Mouse (Mus musculus) forebrain, postnatal 0 days (tissue): Measurements from ENCODE around the gene Trp63. TPM values are rescaled to one million over a fixed set of nuclear protein-coding genes. Genes with fewer than 3 reads are reported as not detected.

Source experiments
- ATAC-seq: fragments of 200-750 bp; cut with Nextera tagmentation; 2 replicates; pipeline ENCODE4 v1.8.0; 2017; ENCODE audit warnings: mild to moderate bottlenecking, moderate library complexity
- DNase-seq: peaks from one replicate; pipeline ENCODE4 v3.0.0-alpha.2; 2015
- H3K27ac ChIP-seq: fragments of 300-500 bp; sonication (generic); 2 replicates; pipeline ENCODE4 v1.5.1; 2014; ENCODE audit warnings: low read depth, mild to moderate bottlenecking, antibody characterized with exemption, low read length, moderate library complexity, mixed read lengths
- H3K27me3 ChIP-seq: fragments of 300-500 bp; sonication (generic); 2 replicates; pipeline ENCODE4 v1.6.1; 2014; ENCODE audit warnings: mild to moderate bottlenecking, low read length, mixed read lengths; ENCODE audit not compliant: insufficient read depth
- H3K36me3 ChIP-seq: fragments of 300-500 bp; sonication (generic); 2 replicates; pipeline ENCODE4 v1.6.1; 2014; ENCODE audit warnings: mild to moderate bottlenecking, moderate library complexity; ENCODE audit not compliant: insufficient read depth
- H3K4me1 ChIP-seq: fragments of 300-500 bp; sonication (generic); 2 replicates; pipeline ENCODE4 v1.6.1; 2014; ENCODE audit warnings: antibody characterized with exemption; ENCODE audit not compliant: insufficient read depth
- H3K4me2 ChIP-seq: fragments of 300-500 bp; sonication (generic); 2 replicates; pipeline ENCODE4 v1.6.1; 2014; ENCODE audit warnings: low read depth, mild to moderate bottlenecking, moderate library complexity
- H3K4me3 ChIP-seq: fragments of 300-500 bp; sonication (generic); 2 replicates; pipeline ENCODE4 v1.5.1; 2014; ENCODE audit warnings: low read depth, low read length, mixed read lengths
- H3K9ac ChIP-seq: fragments of 300-500 bp; sonication (generic); 2 replicates; pipeline ENCODE4 v1.6.1; 2014; ENCODE audit warnings: mild to moderate bottlenecking
- H3K9me3 ChIP-seq: fragments of 300-500 bp; sonication (generic); 2 replicates; pipeline ENCODE4 v1.6.1; 2016; ENCODE audit warnings: low read length
- CTCF ChIP-seq: sonication (generic); IDR thresholded peaks from 2 replicates; pipeline ENCODE4 v1.5.1; 2016; ENCODE audit warnings: antibody characterized with exemption, control low read depth, low read depth
- WGBS: fragments of 180-500 bp; shearing (Covaris S2); extraction: QIAGEN DNeasy Blood & Tissue Kit; methylation state at CpG from one replicate; pipeline ENCODE4 v1.1.7; 2014; 5-methylcytosine and 5-hydroxymethylcytosine counted together
- polyA plus RNA-seq: library from polyadenylated mRNA; unstranded; fragments of >200 nt; fragmentation: Nextera tagmentation; extraction: Ambion mirVana; gene quantifications from 2 replicates; pipeline ENCODE4 v1.2.1, GENCODE M21; 2015
- total RNA-seq: library from RNA; depleted of rRNA; stranded (reverse); fragments of >200 nt; gene quantifications from 2 replicates; pipeline ENCODE4 v1.2.3, GENCODE M21; 2014

Trp63 gene
- total and polyA plus RNA-seq, 2 experiments from 2014 or later: 0.14 to 0.23 TPM

DNA sequence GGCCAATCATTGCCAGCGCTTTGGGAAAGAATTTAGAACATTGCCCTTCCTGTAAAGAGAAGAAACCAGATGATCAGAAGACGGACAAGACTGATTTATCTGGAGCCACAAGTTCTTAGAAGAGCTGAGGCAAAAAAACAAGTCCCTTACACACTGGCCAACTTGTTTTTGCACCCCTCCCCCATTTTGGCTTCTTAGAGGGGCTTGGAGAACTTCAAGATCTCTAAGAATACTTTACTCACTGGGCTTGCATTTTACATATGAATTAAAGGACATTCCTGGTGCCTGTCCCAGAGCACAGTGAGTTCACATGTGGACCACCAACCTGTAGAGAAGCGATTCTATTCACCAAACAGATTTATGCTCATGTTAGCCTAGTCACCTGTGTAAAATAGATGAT lies 53.3 kb downstream of the Trp63 start:
- DNase-seq (peak; percentile 16), ATAC-seq (no peak)
- Histone ChIP-seq H3K27ac (no peak overlapping the region), H3K4me2 (no peak overlapping the region), H3K36me3 (no peaks in the 10 kb centered on the region), H3K9ac (no peak overlapping the region), H3K4me3 (no peak overlapping the region), H3K4me1 (peaks cover 3% of the 10 kb centered on the region; the same call in 1 of the 2 replicates), H3K27me3 (no peaks in the 10 kb centered on the region), H3K9me3 (no peaks in the 10 kb centered on the region)
- no peak for TF ChIP-seq CTCF
- WGBS: 42% methylated on average over 3 of the region's 3 CpGs

DNA sequence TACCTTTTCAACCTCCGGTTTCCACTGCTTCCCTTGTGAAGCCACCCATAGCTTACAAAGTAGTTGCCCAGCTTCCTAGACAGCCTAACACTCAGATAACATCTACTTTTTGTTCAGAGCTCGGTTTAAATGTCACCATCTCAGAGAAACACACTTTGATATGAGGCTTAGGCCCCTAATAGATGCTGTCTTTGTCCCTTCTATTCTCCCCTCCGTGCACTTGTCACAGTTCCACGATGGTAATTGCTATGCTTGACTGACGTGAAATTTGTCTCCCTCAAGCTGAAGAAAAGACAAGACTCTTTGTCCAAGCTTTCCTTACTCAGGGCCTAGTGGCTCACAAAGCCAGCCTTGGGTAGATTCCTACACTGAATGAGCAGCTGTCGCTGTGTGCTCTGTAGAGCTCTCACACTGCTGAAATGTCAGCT lies 54.1 kb downstream of the Trp63 start:
- 10% methylated on average over 6 of the region's 6 CpGs for WGBS
- no peaks in the 10 kb centered on the region for H3K9me3 ChIP-seq
- DNase-seq: peak; percentile 30
- H3K27me3 ChIP-seq: no peaks in the 10 kb centered on the region
- TF ChIP-seq CTCF: no peak
- H3K4me3 ChIP-seq: no peak overlapping the region
- peak; percentile 81 for ATAC-seq
- no peaks in the 10 kb centered on the region for H3K36me3 ChIP-seq
- peak overlapping the region; percentile 50; the same call in 1 of the 2 replicates for H3K27ac ChIP-seq
- no peak overlapping the region for H3K4me2 ChIP-seq
- no peak overlapping the region for H3K9ac ChIP-seq
- peaks cover 3% of the 10 kb centered on the region; the same call in 1 of the 2 replicates for H3K4me1 ChIP-seq

DNA sequence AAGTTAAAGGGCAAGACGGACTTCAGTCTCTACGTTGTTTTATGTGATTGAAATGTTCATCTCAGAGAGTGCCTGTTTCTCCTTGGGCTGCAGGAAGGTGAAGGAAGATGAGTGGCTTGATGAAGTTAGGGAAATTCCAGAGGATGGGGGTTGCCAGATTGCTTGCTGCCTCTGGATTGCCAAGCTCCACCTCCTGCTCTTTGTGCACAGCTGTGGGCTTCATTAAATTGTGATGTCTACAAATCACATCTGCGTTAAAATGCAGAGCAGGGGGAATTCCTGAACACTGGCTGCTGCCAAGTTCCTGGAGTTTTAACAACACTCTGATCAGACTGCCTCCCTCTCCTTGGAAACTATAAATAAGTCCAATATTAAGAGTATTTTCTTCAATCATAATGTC lies 63.2 kb downstream of the Trp63 start:
- Histone ChIP-seq H3K4me2 (no peak overlapping the region), H3K27ac (no peak overlapping the region), H3K9me3 (no peaks in the 10 kb centered on the region), H3K27me3 (no peaks in the 10 kb centered on the region), H3K4me1 (no peaks in the 10 kb centered on the region), H3K4me3 (no peak overlapping the region), H3K9ac (no peak overlapping the region), H3K36me3 (no peaks in the 10 kb centered on the region)
- peak; percentile 6 for DNase-seq
- 42% methylated on average over 3 of the region's 3 CpGs for WGBS
- no peak for ATAC-seq
- TF ChIP-seq CTCF: no peak

DNA sequence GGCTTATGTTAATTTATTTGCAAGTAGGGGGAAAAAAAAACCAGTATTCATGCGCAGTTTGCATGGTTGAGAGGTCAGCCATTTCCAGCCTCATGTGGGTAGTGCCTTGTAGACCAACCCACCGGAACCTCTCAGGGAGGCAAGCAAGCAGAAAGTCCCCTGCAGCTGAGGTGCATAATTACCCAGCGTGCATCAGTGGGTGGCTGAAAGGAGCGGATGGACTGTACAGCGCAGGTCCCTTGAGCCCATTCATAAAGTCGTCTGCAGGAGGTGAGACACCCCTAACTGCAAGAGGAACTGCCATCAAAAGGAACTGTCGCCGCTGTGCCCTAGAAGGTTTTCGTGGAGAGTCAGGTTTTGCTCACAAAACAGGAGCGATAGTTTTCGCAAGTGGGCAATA lies 68.3 kb downstream of the Trp63 start:
- Histone ChIP-seq H3K27ac (no peak overlapping the region), H3K4me3 (no peak overlapping the region), H3K36me3 (no peaks in the 10 kb centered on the region), H3K4me1 (no peaks in the 10 kb centered on the region), H3K9me3 (no peaks in the 10 kb centered on the region), H3K9ac (no peak overlapping the region), H3K27me3 (no peaks in the 10 kb centered on the region), H3K4me2 (no peak overlapping the region)
- ATAC-seq: no peak
- no peak for DNase-seq
- WGBS: 70% methylated on average over 11 of the region's 11 CpGs
- TF ChIP-seq CTCF: no peak

DNA sequence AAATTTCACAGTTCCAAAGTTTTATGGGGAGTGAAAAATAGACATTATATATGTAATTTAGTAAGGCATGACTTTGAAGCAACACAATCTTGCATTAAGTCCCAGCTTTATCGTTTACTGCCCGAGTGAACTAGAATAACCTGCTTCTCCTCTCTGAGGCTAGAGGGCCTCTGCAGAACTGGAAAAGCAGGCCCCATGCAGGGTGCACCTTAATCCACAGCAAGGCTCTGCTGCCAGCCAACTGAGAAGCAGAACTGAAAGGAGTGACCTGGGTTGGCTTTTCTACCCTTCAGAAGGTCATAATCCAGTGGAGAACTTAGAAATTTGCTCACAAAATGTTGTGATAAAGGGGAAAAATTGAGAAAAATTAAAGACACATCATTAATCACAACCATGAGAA lies 74.5 kb downstream of the Trp63 start:
- no peak for TF ChIP-seq CTCF
- H3K9ac ChIP-seq: no peak overlapping the region
- H3K9me3 ChIP-seq: no peaks in the 10 kb centered on the region
- WGBS: 57% methylated on average over 2 of the region's 2 CpGs
- H3K36me3 ChIP-seq: no peaks in the 10 kb centered on the region
- no peak overlapping the region for H3K4me2 ChIP-seq
- ATAC-seq (no peak), DNase-seq (no peak)
- no peaks in the 10 kb centered on the region for H3K4me1 ChIP-seq
- no peaks in the 10 kb centered on the region for H3K27me3 ChIP-seq
- H3K4me3 ChIP-seq: no peak overlapping the region
- H3K27ac ChIP-seq: no peak overlapping the region

DNA sequence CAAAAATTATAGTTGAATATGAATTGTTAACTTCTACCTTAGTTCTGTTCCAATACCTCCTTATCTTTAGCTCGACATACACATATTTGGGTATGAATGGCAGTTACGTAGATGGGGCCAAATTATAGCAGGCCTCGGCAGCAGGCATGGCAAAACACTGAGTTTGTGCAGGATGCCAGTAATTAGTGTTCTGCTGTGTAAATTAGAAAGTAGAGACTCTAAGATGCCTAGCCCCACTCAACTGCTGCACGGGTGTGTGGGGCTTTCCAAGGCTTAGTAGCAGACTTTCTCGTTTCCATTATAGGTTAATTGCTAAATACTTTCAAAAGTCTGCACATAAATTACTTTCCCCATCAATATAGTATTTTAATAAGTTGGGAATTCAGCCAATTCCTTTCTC lies 82.0 kb downstream of the Trp63 start:
- H3K27ac ChIP-seq: no peak overlapping the region
- H3K27me3 ChIP-seq: no peaks in the 10 kb centered on the region
- H3K4me3 ChIP-seq: no peak overlapping the region
- no peaks in the 10 kb centered on the region for H3K4me1 ChIP-seq
- no peaks in the 10 kb centered on the region for H3K36me3 ChIP-seq
- no peaks in the 10 kb centered on the region for H3K9me3 ChIP-seq
- ATAC-seq: no peak
- no peak for TF ChIP-seq CTCF
- no peak for DNase-seq
- H3K9ac ChIP-seq: no peak overlapping the region
- no peak overlapping the region for H3K4me2 ChIP-seq
- 27% methylated on average over 5 of the region's 5 CpGs for WGBS

DNA sequence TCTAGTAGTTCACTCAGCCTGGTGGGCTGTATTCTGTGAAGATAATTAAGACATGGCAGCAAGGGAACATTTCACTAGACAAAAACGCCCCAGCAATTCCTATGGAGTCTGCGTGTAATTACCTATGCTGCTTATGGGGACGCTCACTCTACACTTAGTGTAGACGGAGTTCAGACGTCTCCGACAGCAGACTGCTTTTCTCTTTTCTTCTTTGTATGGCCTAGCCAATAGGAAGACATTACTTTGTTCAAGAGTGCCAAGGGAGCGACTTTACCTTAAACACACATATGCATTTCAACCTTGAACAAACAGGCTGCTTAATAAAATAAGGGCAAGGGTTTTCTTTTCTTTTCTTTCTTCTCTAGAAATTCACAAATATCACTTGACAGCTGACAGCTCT lies 91.0 kb downstream of the Trp63 start:
- H3K27ac ChIP-seq: no peak overlapping the region
- no peak overlapping the region for H3K9ac ChIP-seq
- ATAC-seq: no peak

DNA sequence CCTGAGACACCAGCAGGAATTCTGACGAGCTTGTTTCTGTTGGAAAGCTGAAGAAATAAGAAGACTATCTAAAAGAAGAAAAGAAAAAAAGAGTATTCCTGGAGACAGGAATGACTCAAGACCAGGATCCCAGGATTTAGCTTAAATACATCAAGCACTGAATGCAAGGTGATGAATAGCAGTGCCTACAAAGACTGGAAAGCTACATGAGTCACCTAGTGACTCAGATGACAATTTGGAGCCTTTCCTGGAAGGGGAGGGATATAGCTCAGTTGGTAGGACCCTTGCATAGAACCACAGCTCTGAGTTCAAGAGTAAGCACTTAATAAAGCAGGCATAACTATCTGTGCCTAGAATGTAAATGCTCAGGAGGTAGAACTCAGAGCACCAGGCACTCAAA lies 93.9 kb downstream of the Trp63 start:
- H3K4me2 ChIP-seq: no peak overlapping the region

More for the DNA sequence above, 91.0 kb downstream of the Trp63 start:
- DNase-seq: no peak
- Histone ChIP-seq H3K27me3 (no peaks in the 10 kb centered on the region), H3K4me2 (no peak overlapping the region), H3K9me3 (no peaks in the 10 kb centered on the region), H3K4me1 (no peaks in the 10 kb centered on the region), H3K36me3 (no peaks in the 10 kb centered on the region), H3K4me3 (no peak overlapping the region)
- WGBS: 55% methylated on average over 7 of the region's 7 CpGs
- no peak for TF ChIP-seq CTCF

More for the DNA sequence above, 93.9 kb downstream of the Trp63 start:
- DNase-seq (no peak), ATAC-seq (no peak)
- no peak overlapping the region for H3K9ac ChIP-seq
- no peak overlapping the region for H3K27ac ChIP-seq
- no peaks in the 10 kb centered on the region for H3K36me3 ChIP-seq
- H3K4me3 ChIP-seq: no peak overlapping the region
- H3K27me3 ChIP-seq: no peaks in the 10 kb centered on the region
- TF ChIP-seq CTCF: no peak
- H3K4me1 ChIP-seq: no peaks in the 10 kb centered on the region
- 66% methylated on average over 1 of the region's 1 CpGs for WGBS
- no peaks in the 10 kb centered on the region for H3K9me3 ChIP-seq
